Mouse (Mus musculus): ENCODE data around the gene Slc25a44. TPM values are rescaled to one million over a fixed set of nuclear protein-coding genes. Genes with fewer than 3 reads are reported as not detected.
A peak's percentile ranks its signal among the peaks of the same experiment; 100 is the strongest.

The Slc25a44 gene
- polyA plus RNA-seq, 1 experiment from 2014 or later = 11.8 TPM

DNA sequence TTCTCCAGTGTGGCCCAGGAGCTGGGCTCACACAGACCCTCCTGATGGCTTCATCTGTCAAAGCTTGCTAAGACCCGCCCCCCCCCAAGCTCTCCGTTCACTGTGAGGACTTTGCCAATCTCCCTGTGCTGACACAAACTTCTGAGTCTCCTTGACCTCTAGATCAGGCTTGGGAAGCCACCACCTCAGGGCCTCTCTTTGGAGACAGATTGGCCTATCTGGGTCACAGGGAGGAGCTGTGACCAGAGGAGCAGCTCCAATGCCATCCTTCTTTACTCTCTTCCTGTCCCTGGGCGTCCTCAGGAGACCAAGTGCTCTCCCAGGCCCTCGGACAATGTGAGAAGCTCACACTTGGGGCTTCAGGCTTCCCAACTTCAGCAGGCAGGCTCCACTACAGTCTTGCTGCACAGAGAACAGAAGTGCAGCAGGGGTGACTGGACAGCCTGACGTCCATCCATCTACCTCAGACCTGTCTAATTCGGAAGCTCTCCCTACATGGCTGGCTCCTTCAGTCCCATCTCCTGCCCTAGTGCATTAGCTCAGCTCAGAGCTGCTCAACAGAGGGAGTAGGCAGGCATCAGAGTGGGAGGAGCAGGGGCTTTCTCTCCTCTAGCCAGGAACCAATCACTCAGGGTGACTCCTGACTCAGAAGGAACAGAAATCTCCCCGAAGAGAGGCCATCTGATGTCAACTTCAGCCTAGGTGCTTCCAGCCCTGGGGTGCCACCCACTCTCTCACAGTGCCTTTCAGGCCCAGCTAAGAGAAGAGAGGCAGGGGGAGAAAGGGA lies 32.0 kb upstream of the Slc25a44 start:
- H3K9ac ChIP-seq = no peak overlapping the region
- H3K27me3 ChIP-seq = peaks cover 65% of the 10 kb centered on the region
- H3K4me2 ChIP-seq = no peak overlapping the region
- no peaks in the 10 kb centered on the region for H3K9me3 ChIP-seq (replicated peaks)
- 62% methylated on average over 7 of the region's 7 CpGs for WGBS
- H3K27ac ChIP-seq = no peak overlapping the region
- ATAC-seq (replicated peaks; ENCODE audit: insufficient number of reproducible peaks, insufficient read depth, low FRiP score, low read depth) = no peak
- H3K4me1 ChIP-seq (replicated peaks) = peaks cover 16% of the 10 kb centered on the region
- H3K36me3 ChIP-seq = no peaks in the 10 kb centered on the region
- H3K4me3 ChIP-seq = no peak overlapping the region

DNA sequence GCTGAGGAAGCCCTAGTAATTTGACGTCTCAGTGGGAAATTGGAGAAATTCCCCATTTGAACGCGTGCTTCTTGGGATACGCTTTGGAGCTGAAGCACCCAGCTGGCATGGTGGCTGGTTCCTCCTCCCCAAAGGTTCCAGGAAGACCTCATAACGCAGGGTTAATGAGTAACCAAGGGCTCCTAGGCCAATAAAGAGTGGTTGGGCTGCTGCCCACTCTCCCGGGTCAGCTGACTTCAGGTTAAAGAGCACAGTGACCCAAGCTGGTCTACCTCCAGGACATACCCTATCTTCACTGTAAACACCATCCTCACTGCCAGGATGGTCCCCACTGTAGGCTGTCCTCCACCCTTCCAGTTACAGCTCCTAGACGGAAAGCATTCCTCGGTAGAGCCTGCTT lies 31.4 kb upstream of the Slc25a44 start:
- H3K27ac ChIP-seq = no peak overlapping the region
- peaks cover 69% of the 10 kb centered on the region for H3K27me3 ChIP-seq
- peaks cover 13% of the 10 kb centered on the region for H3K4me1 ChIP-seq (replicated peaks)
- no peak for ATAC-seq (replicated peaks; ENCODE audit: insufficient number of reproducible peaks, insufficient read depth, low FRiP score, low read depth)
- WGBS = 86% methylated on average over 8 of the region's 8 CpGs
- no peak overlapping the region for H3K9ac ChIP-seq
- no peaks in the 10 kb centered on the region for H3K36me3 ChIP-seq
- no peaks in the 10 kb centered on the region for H3K9me3 ChIP-seq (replicated peaks)
- no peak overlapping the region for H3K4me2 ChIP-seq
- no peak overlapping the region for H3K4me3 ChIP-seq

DNA sequence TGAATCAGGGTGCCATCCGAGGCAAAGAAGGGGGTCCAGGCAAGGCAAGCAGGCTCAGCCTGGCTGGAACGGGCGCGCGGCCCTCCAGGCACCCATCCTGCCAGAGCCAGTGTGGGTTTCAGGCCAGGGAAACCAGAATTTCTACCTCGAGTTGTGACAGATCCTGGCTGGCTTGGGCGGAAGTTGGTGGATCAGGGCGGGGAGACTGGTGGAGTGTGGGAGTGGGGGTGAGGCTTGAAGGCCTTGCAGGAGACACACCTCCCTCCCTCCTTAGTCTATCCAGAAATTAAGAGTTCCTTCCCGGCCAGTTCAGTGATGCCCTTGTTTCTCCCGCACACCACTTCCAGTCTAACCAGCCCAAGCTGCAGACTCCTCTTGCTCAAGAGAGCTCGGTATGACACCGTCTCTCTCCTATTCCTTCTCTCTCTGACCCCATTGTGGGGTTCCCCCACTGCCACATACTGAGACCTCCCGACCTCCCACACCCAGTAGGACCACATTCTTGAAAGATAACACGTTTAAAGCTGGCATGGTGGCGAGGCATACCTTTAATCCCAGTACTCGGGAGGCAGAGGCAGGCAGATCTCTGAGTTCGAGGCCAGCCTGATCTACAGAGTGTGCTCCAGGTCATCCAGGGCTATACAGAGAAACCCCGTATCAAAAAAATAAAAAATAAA lies 30.8 kb upstream of the Slc25a44 start:
- H3K9ac ChIP-seq = no peak overlapping the region
- H3K4me2 ChIP-seq = no peak overlapping the region
- H3K4me1 ChIP-seq (replicated peaks) = peaks cover 8% of the 10 kb centered on the region
- WGBS = 68% methylated on average over 18 of the region's 18 CpGs
- no peak overlapping the region for H3K27ac ChIP-seq
- no peaks in the 10 kb centered on the region for H3K9me3 ChIP-seq (replicated peaks)
- ATAC-seq (replicated peaks; ENCODE audit: insufficient number of reproducible peaks, insufficient read depth, low FRiP score, low read depth) = no peak
- H3K36me3 ChIP-seq = no peaks in the 10 kb centered on the region
- no peak overlapping the region for H3K4me3 ChIP-seq
- H3K27me3 ChIP-seq = peaks cover 64% of the 10 kb centered on the region

DNA sequence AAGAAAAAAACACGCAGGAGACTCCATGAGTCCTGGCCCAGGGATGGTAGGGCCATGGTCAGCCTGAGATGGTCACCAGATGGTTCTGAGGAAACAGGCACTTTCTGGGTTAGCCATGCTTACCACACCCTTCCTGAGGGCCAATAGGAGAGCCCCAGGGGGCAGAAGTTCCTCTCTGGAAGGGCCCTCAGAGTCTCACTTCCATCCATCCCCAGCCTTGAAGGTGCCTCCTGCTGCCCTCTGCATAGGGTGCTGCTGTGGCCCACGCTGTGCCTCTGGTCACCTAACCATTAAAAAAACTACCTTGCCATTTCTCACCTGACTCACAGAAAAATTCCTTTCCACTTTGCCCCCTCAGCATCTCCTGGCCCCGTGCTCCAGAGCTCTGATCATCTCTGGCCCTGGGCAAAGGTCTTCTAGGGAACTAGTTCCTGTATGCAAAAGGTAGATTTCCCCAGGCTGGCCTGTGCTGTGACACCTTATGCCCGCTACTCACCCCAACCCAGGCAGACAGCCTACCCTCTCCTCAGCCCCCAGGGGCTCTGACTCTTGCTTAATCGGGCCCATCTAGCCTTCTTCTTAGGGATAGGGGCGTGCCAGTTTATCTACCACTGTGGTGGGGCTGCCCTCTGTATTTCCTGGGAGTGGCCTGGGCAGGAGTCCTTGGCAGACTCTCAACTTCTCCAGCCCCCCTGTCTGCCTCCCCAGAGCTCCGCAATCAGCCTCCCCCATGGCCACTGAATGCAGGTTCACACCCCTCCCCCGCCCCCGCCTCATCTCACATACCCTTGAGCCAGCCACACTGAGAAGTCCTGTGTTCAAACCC lies 30.0 kb upstream of the Slc25a44 start:
- H3K36me3 ChIP-seq = no peaks in the 10 kb centered on the region
- H3K9ac ChIP-seq = no peak overlapping the region
- no peak overlapping the region for H3K27ac ChIP-seq
- H3K9me3 ChIP-seq (replicated peaks) = no peaks in the 10 kb centered on the region
- ATAC-seq (replicated peaks; ENCODE audit: insufficient number of reproducible peaks, insufficient read depth, low FRiP score, low read depth) = no peak
- H3K4me1 ChIP-seq (replicated peaks) = peaks cover 8% of the 10 kb centered on the region
- H3K27me3 ChIP-seq = peaks cover 60% of the 10 kb centered on the region
- no peak overlapping the region for H3K4me3 ChIP-seq
- H3K4me2 ChIP-seq = 0 out of 2 replicates have a peak overlapping the region, but pooled peaks have one; percentile 1
- 38% methylated on average over 9 of the region's 9 CpGs for WGBS

DNA sequence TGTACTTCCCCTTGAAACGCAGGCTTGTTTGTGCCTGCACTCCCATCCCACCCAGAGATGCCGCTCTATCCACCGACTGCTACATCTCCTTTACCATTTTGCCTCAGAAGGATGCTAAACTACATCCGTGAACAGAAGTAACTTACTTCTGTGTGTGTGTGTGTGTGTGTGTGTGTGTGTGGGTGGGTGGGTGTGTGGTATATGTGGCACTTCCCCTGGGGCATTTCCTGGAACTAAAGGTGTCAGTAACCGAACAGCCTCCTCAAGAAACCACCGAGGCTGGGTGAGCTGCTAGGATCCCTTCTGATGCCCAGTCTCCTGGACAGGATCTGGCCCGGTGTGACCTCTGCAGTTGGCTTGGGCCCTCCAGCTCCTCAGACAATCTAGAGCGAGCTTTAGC lies 29.0 kb upstream of the Slc25a44 start:
- H3K36me3 ChIP-seq = no peaks in the 10 kb centered on the region
- no peak overlapping the region for H3K9ac ChIP-seq
- WGBS = 71% methylated on average over 8 of the region's 8 CpGs
- H3K27ac ChIP-seq = no peak overlapping the region
- no peaks in the 10 kb centered on the region for H3K9me3 ChIP-seq (replicated peaks)
- H3K4me3 ChIP-seq = no peak overlapping the region
- H3K27me3 ChIP-seq = peaks cover 52% of the 10 kb centered on the region
- peaks cover 15% of the 10 kb centered on the region for H3K4me1 ChIP-seq (replicated peaks)
- H3K4me2 ChIP-seq = no peak overlapping the region
- ATAC-seq (replicated peaks; ENCODE audit: insufficient number of reproducible peaks, insufficient read depth, low FRiP score, low read depth) = no peak

DNA sequence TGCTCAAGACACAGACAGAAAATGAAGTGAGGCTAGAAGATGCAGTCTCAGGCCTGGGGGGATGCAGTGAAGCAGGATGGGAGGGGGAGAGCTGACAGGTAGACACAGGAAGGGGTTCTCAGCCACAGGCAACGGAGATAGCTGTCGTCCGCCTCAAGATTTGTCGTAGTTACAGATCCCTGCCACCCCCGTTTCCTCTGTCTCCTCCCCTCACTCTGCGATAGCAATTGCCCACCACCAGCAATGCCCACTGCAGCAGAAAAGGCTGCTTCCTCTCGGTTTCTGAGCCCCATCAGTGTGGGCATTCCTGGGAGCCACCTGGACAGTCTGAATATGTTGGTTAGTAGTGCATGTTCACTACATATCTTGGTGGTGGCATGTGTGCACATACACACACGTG lies 28.4 kb upstream of the Slc25a44 start:
- H3K4me3 ChIP-seq = no peak overlapping the region

DNA sequence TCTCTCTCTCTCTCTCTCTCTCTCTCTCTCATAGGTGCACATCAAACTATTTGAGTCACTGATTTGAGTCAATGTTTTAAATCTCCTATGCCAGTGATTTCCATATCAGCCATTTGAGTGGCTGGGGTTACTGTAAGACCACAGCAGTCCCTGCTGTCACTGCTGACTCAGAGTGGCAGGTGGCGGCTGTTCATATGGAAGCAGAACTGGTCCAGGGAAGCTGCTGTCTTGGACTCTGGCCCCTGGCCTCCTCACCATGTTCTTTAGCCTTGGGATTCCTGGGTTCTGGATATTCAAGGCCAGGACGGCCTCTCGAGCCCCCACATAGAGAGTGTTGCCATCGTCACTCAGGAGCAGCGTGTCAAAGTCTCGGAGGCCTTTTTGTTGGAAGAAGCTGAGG lies 27.8 kb upstream of the Slc25a44 start:
- Histone ChIP-seq H3K9ac (no peak overlapping the region), H3K36me3 (no peaks in the 10 kb centered on the region), H3K27me3 (peaks cover 40% of the 10 kb centered on the region), H3K27ac (no peak overlapping the region), H3K4me1 (replicated peaks) (peaks cover 15% of the 10 kb centered on the region), H3K4me3 (no peak overlapping the region), H3K4me2 (no peak overlapping the region), H3K9me3 (replicated peaks) (no peaks in the 10 kb centered on the region)
- WGBS = 60% methylated on average over 6 of the region's 6 CpGs
- ATAC-seq (replicated peaks; ENCODE audit: insufficient number of reproducible peaks, insufficient read depth, low FRiP score, low read depth) = no peak

More for the DNA sequence above, 28.4 kb upstream of the Slc25a44 start:
- Histone ChIP-seq H3K27me3 (peaks cover 46% of the 10 kb centered on the region), H3K36me3 (no peaks in the 10 kb centered on the region), H3K4me1 (replicated peaks) (peaks cover 15% of the 10 kb centered on the region), H3K27ac (no peak overlapping the region), H3K4me2 (no peak overlapping the region), H3K9ac (no peak overlapping the region), H3K9me3 (replicated peaks) (no peaks in the 10 kb centered on the region)
- 35% methylated on average over 8 of the region's 8 CpGs for WGBS
- ATAC-seq (replicated peaks; ENCODE audit: insufficient number of reproducible peaks, insufficient read depth, low FRiP score, low read depth) = no peak

DNA sequence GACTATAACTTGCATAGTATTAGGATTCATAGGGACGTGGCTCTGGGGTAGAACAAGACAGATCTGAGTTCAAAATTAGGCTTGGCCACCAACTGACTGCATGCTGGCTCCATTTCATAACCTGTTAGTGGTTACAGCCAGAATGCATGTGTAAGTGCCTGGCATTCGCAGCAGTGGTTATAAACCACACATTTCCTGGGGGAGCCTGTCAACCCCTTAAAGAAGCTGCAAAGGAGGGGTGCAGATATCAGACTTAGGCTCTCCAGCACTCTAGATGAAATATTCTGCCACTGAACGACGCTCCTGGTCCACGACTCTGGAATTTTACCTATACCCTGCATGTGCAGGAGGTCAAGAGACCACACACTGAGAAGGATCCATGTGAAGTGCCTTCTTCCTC lies 27.3 kb upstream of the Slc25a44 start:
- H3K4me1 ChIP-seq (replicated peaks) = peaks cover 15% of the 10 kb centered on the region
- no peak overlapping the region for H3K4me2 ChIP-seq
- ATAC-seq (replicated peaks; ENCODE audit: insufficient number of reproducible peaks, insufficient read depth, low FRiP score, low read depth) = no peak
- no peak overlapping the region for H3K9ac ChIP-seq
- no peaks in the 10 kb centered on the region for H3K9me3 ChIP-seq (replicated peaks)
- H3K36me3 ChIP-seq = no peaks in the 10 kb centered on the region
- no peak overlapping the region for H3K4me3 ChIP-seq
- 61% methylated on average over 5 of the region's 5 CpGs for WGBS
- H3K27ac ChIP-seq = no peak overlapping the region
- peaks cover 35% of the 10 kb centered on the region for H3K27me3 ChIP-seq

DNA sequence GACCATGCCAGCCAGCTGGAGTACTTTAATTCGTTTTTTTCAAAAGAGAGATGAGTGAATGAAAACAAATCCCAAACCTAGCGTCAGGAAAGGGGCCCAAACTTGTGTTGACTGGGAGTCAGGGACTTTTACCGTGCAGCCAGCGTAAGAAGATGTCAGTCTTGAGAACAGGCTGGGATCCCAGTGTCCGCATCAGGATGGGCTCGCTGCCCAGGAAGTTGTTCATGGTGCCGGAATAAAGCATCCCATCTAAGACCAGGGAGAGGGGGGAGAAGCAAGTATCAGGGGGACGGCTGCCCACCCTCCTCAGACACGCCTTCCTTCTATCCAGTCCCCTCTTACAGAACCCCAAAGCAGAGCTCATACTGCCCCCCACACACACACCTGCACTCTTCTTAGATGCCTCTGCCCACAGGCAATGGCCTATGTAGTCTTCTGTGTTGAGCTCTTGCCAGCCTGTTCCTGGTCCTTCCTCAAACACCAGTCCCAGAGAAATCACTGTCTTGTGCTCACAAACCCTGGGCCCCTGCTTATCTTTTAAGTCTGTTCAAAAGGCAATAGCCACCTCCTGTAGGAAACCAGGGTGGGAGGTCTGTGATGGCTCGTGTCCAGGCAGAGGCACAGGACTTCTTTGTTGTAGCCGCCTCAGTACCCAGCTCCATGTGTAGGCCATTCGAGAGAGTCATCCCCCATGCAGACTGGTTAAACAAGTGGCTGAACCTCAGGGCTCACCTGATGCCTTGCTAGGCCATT lies 25.6 kb upstream of the Slc25a44 start:
- H3K9ac ChIP-seq = no peak overlapping the region
- no peak overlapping the region for H3K4me3 ChIP-seq
- H3K4me1 ChIP-seq (replicated peaks) = peaks cover 22% of the 10 kb centered on the region
- peaks cover 27% of the 10 kb centered on the region for H3K27me3 ChIP-seq
- WGBS = 69% methylated on average over 12 of the region's 12 CpGs
- H3K4me2 ChIP-seq = no peak overlapping the region
- no peaks in the 10 kb centered on the region for H3K36me3 ChIP-seq
- H3K9me3 ChIP-seq (replicated peaks) = no peaks in the 10 kb centered on the region
- no peak overlapping the region for H3K27ac ChIP-seq
- no peak for ATAC-seq (replicated peaks; ENCODE audit: insufficient number of reproducible peaks, insufficient read depth, low FRiP score, low read depth)

DNA sequence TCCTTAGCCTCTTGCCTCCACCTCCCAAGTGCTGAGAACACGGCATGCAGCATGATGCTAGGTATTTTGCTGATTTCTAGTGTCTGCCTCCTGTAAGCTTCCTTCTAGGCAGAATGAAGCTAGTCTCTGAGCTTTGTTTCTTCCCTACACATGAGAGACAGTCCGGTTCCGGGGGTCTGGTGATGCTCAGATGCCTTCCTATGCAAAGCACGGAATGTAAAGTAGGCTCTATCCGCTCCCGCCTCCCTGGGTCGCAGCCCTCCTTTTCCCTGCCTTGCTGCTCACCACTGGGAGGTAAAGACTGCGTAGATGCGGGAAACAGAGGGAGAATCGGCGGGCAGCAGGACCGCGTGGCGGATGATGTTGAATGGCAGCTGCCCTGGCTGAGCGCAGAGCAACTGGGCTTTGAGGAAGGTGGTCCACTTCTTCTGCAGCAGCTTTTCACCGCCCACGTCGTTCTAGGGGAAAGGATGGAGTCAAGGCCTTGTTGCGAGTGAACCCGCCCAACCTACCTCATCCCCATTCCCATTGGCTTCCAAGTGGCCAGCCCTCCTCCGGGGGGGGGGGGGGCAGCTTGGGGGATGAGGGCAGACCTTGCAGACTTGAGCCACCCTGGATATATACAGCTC lies 24.6 kb upstream of the Slc25a44 start:
- no peak overlapping the region for H3K27ac ChIP-seq
- peaks cover 27% of the 10 kb centered on the region for H3K27me3 ChIP-seq
- H3K4me3 ChIP-seq = peak overlapping the region; percentile 20
- H3K4me2 ChIP-seq = peak overlapping the region; percentile 50
- no peak for ATAC-seq (replicated peaks; ENCODE audit: insufficient number of reproducible peaks, insufficient read depth, low FRiP score, low read depth)
- H3K9ac ChIP-seq = no peak overlapping the region
- no peaks in the 10 kb centered on the region for H3K36me3 ChIP-seq
- 14% methylated on average over 21 of the region's 21 CpGs for WGBS
- H3K9me3 ChIP-seq (replicated peaks) = no peaks in the 10 kb centered on the region
- peaks cover 16% of the 10 kb centered on the region for H3K4me1 ChIP-seq (replicated peaks)
